Mouse (Mus musculus): ENCODE measurements at regions not wholly inside any gene's neighbourhood (a gene's known extent, or its start where the extent isn't known, plus 50 kb on each side); places are given as distances from the start of the nearest gene placed in this dataset.

- Histone ChIP-seq H3K27me3 (ENCODE audit: control insufficient read depth, insufficient read depth, low read depth, low read length) (no peaks in the 10 kb centered on the region), H3K9me3 (ENCODE audit: control insufficient read depth, low read length) (no peaks in the 10 kb centered on the region)
Observed at GRCm38 (mm10) chr14:114854324-114855054, 237.5 kb upstream of the Gpc5 start.

GRCm38 (mm10) chr14:114855055-114855740, 236.8 kb upstream of the Gpc5 start:
- H3K27ac ChIP-seq (ENCODE audit: low read length): no peak overlapping the region
- no peaks in the 10 kb centered on the region for H3K27me3 ChIP-seq (ENCODE audit: control insufficient read depth, insufficient read depth, low read depth, low read length)
- H3K4me3 ChIP-seq (ENCODE audit: low read length): no peak overlapping the region
- no peaks in the 10 kb centered on the region for H3K4me1 ChIP-seq (replicated peaks; ENCODE audit: control insufficient read depth, insufficient read depth, low read length)
- no peak overlapping the region for H3K9ac ChIP-seq (ENCODE audit: low read length)
- no peak overlapping the region for H3K4me2 ChIP-seq (ENCODE audit: low read depth, low read length)
- no peaks in the 10 kb centered on the region for H3K9me3 ChIP-seq (ENCODE audit: control insufficient read depth, low read length)
- 40% methylated on average over 12 of the region's 12 CpGs for WGBS
- no peak for ATAC-seq (ENCODE audit: low read depth)
- H3K36me3 ChIP-seq (ENCODE audit: control insufficient read depth, insufficient read depth, low read length): no peaks in the 10 kb centered on the region

More at GRCm38 (mm10) chr14:114854324-114855054, 237.5 kb upstream of the Gpc5 start:
- 0 out of 2 replicates have a peak, but pooled peaks have one; percentile 49 for ATAC-seq (ENCODE audit: low read depth)
- Histone ChIP-seq H3K4me3 (ENCODE audit: low read length) (no peak overlapping the region), H3K4me2 (ENCODE audit: low read depth, low read length) (no peak overlapping the region), H3K4me1 (replicated peaks; ENCODE audit: control insufficient read depth, insufficient read depth, low read length) (no peaks in the 10 kb centered on the region), H3K36me3 (ENCODE audit: control insufficient read depth, insufficient read depth, low read length) (no peaks in the 10 kb centered on the region), H3K27ac (ENCODE audit: low read length) (no peak overlapping the region), H3K9ac (ENCODE audit: low read length) (no peak overlapping the region)
- WGBS: 21% methylated on average over 9 of the region's 9 CpGs

- H3K27ac ChIP-seq (ENCODE audit: low read length): no peak overlapping the region
- no peaks in the 10 kb centered on the region for H3K4me1 ChIP-seq (replicated peaks; ENCODE audit: control insufficient read depth, insufficient read depth, low read length)
- ATAC-seq (ENCODE audit: low read depth): no peak
- H3K4me2 ChIP-seq (ENCODE audit: low read depth, low read length): no peak overlapping the region
- no peak overlapping the region for H3K9ac ChIP-seq (ENCODE audit: low read length)
- no peak overlapping the region for H3K4me3 ChIP-seq (ENCODE audit: low read length)
- H3K27me3 ChIP-seq (ENCODE audit: control insufficient read depth, insufficient read depth, low read depth, low read length): no peaks in the 10 kb centered on the region
- H3K9me3 ChIP-seq (ENCODE audit: control insufficient read depth, low read length): no peaks in the 10 kb centered on the region
- WGBS: 41% methylated on average over 3 of the region's 3 CpGs
- H3K36me3 ChIP-seq (ENCODE audit: control insufficient read depth, insufficient read depth, low read length): no peaks in the 10 kb centered on the region
Observed at GRCm38 (mm10) chr14:114855746-114856145, 236.3 kb upstream of the Gpc5 start.

- WGBS: 51% methylated on average over 18 of the region's 18 CpGs
- H3K36me3 ChIP-seq (ENCODE audit: control insufficient read depth, insufficient read depth, low read length): no peaks in the 10 kb centered on the region
- H3K4me3 ChIP-seq (ENCODE audit: low read length): no peak overlapping the region
- no peaks in the 10 kb centered on the region for H3K9me3 ChIP-seq (ENCODE audit: control insufficient read depth, low read length)
- no peak overlapping the region for H3K27ac ChIP-seq (ENCODE audit: low read length)
- no peaks in the 10 kb centered on the region for H3K27me3 ChIP-seq (ENCODE audit: control insufficient read depth, insufficient read depth, low read depth, low read length)
- no peaks in the 10 kb centered on the region for H3K4me1 ChIP-seq (replicated peaks; ENCODE audit: control insufficient read depth, insufficient read depth, low read length)
- no peak for ATAC-seq (ENCODE audit: low read depth)
- H3K4me2 ChIP-seq (ENCODE audit: low read depth, low read length): no peak overlapping the region
- H3K9ac ChIP-seq (ENCODE audit: low read length): no peak overlapping the region
Observed at GRCm38 (mm10) chr14:114856243-114857031, 235.6 kb upstream of the Gpc5 start.

- no peaks in the 10 kb centered on the region for H3K27me3 ChIP-seq (ENCODE audit: control insufficient read depth, insufficient read depth, low read depth, low read length)
- 14% methylated on average over 4 of the region's 4 CpGs for WGBS
- no peaks in the 10 kb centered on the region for H3K36me3 ChIP-seq (ENCODE audit: control insufficient read depth, insufficient read depth, low read length)
- H3K27ac ChIP-seq (ENCODE audit: low read length): no peak overlapping the region
- no peaks in the 10 kb centered on the region for H3K9me3 ChIP-seq (ENCODE audit: control insufficient read depth, low read length)
- ATAC-seq (ENCODE audit: low read depth): no peak
- no peak overlapping the region for H3K9ac ChIP-seq (ENCODE audit: low read length)
- no peaks in the 10 kb centered on the region for H3K4me1 ChIP-seq (replicated peaks; ENCODE audit: control insufficient read depth, insufficient read depth, low read length)
- no peak overlapping the region for H3K4me3 ChIP-seq (ENCODE audit: low read length)
- no peak overlapping the region for H3K4me2 ChIP-seq (ENCODE audit: low read depth, low read length)
Observed at GRCm38 (mm10) chr14:114857171-114857570, 234.8 kb upstream of the Gpc5 start.

- no peak overlapping the region for H3K4me2 ChIP-seq (ENCODE audit: low read depth, low read length)
- H3K27me3 ChIP-seq (ENCODE audit: control insufficient read depth, insufficient read depth, low read depth, low read length): no peaks in the 10 kb centered on the region
- no peak overlapping the region for H3K9ac ChIP-seq (ENCODE audit: low read length)
- H3K36me3 ChIP-seq (ENCODE audit: control insufficient read depth, insufficient read depth, low read length): no peaks in the 10 kb centered on the region
- no peak overlapping the region for H3K27ac ChIP-seq (ENCODE audit: low read length)
- no peaks in the 10 kb centered on the region for H3K9me3 ChIP-seq (ENCODE audit: control insufficient read depth, low read length)
- no peak overlapping the region for H3K4me3 ChIP-seq (ENCODE audit: low read length)
- H3K4me1 ChIP-seq (replicated peaks; ENCODE audit: control insufficient read depth, insufficient read depth, low read length): no peaks in the 10 kb centered on the region
- ATAC-seq (ENCODE audit: low read depth): no peak
- WGBS: 9% methylated on average over 6 of the region's 7 CpGs
Observed at GRCm38 (mm10) chr14:114857689-114858088, 234.3 kb upstream of the Gpc5 start.

- WGBS: 65% methylated on average over 4 of the region's 4 CpGs
- no peak for ATAC-seq (ENCODE audit: low read depth)
- H3K9ac ChIP-seq (ENCODE audit: low read length): no peak overlapping the region
- H3K4me1 ChIP-seq (replicated peaks; ENCODE audit: control insufficient read depth, insufficient read depth, low read length): no peaks in the 10 kb centered on the region
- H3K4me2 ChIP-seq (ENCODE audit: low read depth, low read length): no peak overlapping the region
- H3K27ac ChIP-seq (ENCODE audit: low read length): no peak overlapping the region
- no peaks in the 10 kb centered on the region for H3K27me3 ChIP-seq (ENCODE audit: control insufficient read depth, insufficient read depth, low read depth, low read length)
- H3K4me3 ChIP-seq (ENCODE audit: low read length): no peak overlapping the region
- no peaks in the 10 kb centered on the region for H3K9me3 ChIP-seq (ENCODE audit: control insufficient read depth, low read length)
- no peaks in the 10 kb centered on the region for H3K36me3 ChIP-seq (ENCODE audit: control insufficient read depth, insufficient read depth, low read length)
Observed at GRCm38 (mm10) chr14:114863585-114863984, 228.4 kb upstream of the Gpc5 start.

GRCm38 (mm10) chr14:114864102-114864501, 227.9 kb upstream of the Gpc5 start:
- Histone ChIP-seq H3K4me2 (ENCODE audit: low read depth, low read length) (no peak overlapping the region), H3K36me3 (ENCODE audit: control insufficient read depth, insufficient read depth, low read length) (no peaks in the 10 kb centered on the region), H3K4me1 (replicated peaks; ENCODE audit: control insufficient read depth, insufficient read depth, low read length) (no peaks in the 10 kb centered on the region), H3K9ac (ENCODE audit: low read length) (no peak overlapping the region), H3K9me3 (ENCODE audit: control insufficient read depth, low read length) (no peaks in the 10 kb centered on the region), H3K4me3 (ENCODE audit: low read length) (no peak overlapping the region), H3K27ac (ENCODE audit: low read length) (no peak overlapping the region), H3K27me3 (ENCODE audit: control insufficient read depth, insufficient read depth, low read depth, low read length) (no peaks in the 10 kb centered on the region)
- 88% methylated on average over 5 of the region's 5 CpGs for WGBS
- no peak for ATAC-seq (ENCODE audit: low read depth)

- Histone ChIP-seq H3K9ac (ENCODE audit: low read length) (no peak overlapping the region), H3K36me3 (ENCODE audit: control insufficient read depth, insufficient read depth, low read length) (no peaks in the 10 kb centered on the region), H3K27ac (ENCODE audit: low read length) (no peak overlapping the region), H3K27me3 (ENCODE audit: control insufficient read depth, insufficient read depth, low read depth, low read length) (no peaks in the 10 kb centered on the region), H3K4me1 (replicated peaks; ENCODE audit: control insufficient read depth, insufficient read depth, low read length) (no peaks in the 10 kb centered on the region), H3K4me3 (ENCODE audit: low read length) (no peak overlapping the region), H3K9me3 (ENCODE audit: control insufficient read depth, low read length) (no peaks in the 10 kb centered on the region), H3K4me2 (ENCODE audit: low read depth, low read length) (no peak overlapping the region)
- ATAC-seq (ENCODE audit: low read depth): peak; percentile 68
- WGBS: 18% methylated on average over 5 of the region's 5 CpGs
Observed at GRCm38 (mm10) chr14:114869233-114869632, 222.8 kb upstream of the Gpc5 start.
